Comparison of ENCODE assay signal across 8 mouse cellular contexts in the genomic region with DNA sequence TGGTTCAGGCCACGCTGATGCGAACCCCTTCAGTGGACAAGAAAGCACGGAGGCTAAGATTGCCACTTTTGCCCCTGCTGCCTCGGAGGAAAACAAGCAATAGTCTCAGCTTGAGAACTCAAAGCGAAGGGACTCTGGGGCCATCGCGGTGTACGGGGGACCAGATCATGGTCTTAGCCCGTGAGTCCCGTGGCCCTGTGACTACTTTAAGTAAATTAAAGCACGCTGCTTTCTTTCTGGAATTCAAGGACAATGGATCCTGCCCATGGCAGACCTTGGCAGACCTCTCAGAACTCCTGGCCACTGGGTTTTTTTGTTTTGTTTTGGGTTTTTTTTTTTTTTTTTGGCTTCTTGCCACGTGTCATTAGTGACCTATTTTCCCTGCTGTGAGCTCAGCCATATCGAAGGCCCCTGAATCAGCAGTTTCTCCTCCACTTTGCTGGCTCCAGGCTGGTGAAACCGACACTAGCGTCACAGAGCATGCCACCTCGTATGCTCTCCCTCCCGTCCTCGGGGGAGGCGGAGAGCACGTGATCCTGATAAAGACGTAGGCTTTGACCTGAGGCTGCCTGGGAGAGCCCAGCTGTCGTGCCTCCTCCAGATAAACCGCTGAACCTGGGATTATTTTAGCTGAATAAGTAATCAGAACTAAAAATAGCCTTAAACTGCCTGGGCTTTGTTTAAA.
DNase-seq lines count a peak whose midpoint lies in the region; ATAC-seq and TF ChIP-seq lines count a peak whose summit lies in the region.

No protein-coding gene starts in this region.

- H3K9ac ChIP-seq in hindbrain, embryonic 14.5 days, result 0 out of 2 replicates have a peak overlapping the region, but pooled peaks have one; percentile 21
- H3K9ac ChIP-seq in midbrain, embryonic 12.5 days (replicated peaks), result no peak overlapping the region

- peak overlapping the region; percentile 39 for H3K4me2 ChIP-seq in hindbrain, embryonic 14.5 days (replicated peaks)
- no peak overlapping the region; the same call in 1 of the 2 replicates for H3K4me2 ChIP-seq in midbrain, embryonic 12.5 days (replicated peaks)

- no peak overlapping the region for H3K4me3 ChIP-seq in brown adipose tissue, adult 24 weeks (ENCODE audit: insufficient read depth, low read depth, low read length)
- H3K4me3 ChIP-seq in hindbrain, embryonic 14.5 days (replicated peaks; ENCODE audit: low read length), result no peak overlapping the region
- H3K4me3 ChIP-seq in left cerebral cortex, adult 2 months, result peak overlapping the region; percentile 21; the same call in 1 of the 2 replicates
- H3K4me3 ChIP-seq in midbrain, embryonic 12.5 days, result no peak overlapping the region

- H3K9me3 ChIP-seq in hindbrain, embryonic 14.5 days (ENCODE audit: control insufficient read depth, low read length), result no peaks in the 10 kb centered on the region
- H3K9me3 ChIP-seq in midbrain, embryonic 12.5 days, result 0 out of 2 replicates have a peak, but pooled peaks cover 3% of the 10 kb centered on the region

- WGBS in hindbrain, embryonic 14.5 days, result 32% methylated on average over 23 of the region's 23 CpGs
- 48% methylated on average over 23 of the region's 23 CpGs for WGBS in midbrain, embryonic 12.5 days

- peaks cover 29% of the 10 kb centered on the region for H3K4me1 ChIP-seq in brown adipose tissue, adult 24 weeks (ENCODE audit: control insufficient read depth, insufficient read depth, insufficient read length, low read length)
- H3K4me1 ChIP-seq in hindbrain, embryonic 14.5 days (replicated peaks; ENCODE audit: control insufficient read depth, insufficient read depth, low read length), result peaks cover 5% of the 10 kb centered on the region; the same call in 1 of the 2 replicates
- H3K4me1 ChIP-seq in midbrain, embryonic 12.5 days, result peaks cover 4% of the 10 kb centered on the region; the same call in 1 of the 2 replicates

- no peaks in the 10 kb centered on the region for H3K36me3 ChIP-seq in hindbrain, embryonic 14.5 days (replicated peaks; ENCODE audit: control insufficient read depth, insufficient read depth)
- no peaks in the 10 kb centered on the region for H3K36me3 ChIP-seq in midbrain, embryonic 12.5 days

- no peaks in the 10 kb centered on the region for H3K27me3 ChIP-seq in hindbrain, embryonic 14.5 days (ENCODE audit: control insufficient read depth, insufficient read depth, low read length)
- H3K27me3 ChIP-seq in midbrain, embryonic 12.5 days, result no peaks in the 10 kb centered on the region

- peak; percentile 63 for ATAC-seq in frontal cortex, adult (ENCODE audit: low TSS enrichment)
- ATAC-seq in hindbrain, embryonic 14.5 days (ENCODE audit: low FRiP score), result peak; percentile 88
- peak; percentile 89 for ATAC-seq in midbrain, embryonic 12.5 days (ENCODE audit: low FRiP score, low read depth)

- DNase-seq in frontal cortex, postnatal 25 days (ENCODE audit: low spot score in 2 of 2), result no peak
- DNase-seq in gastrocnemius, adult 8-10 months (ENCODE audit: low spot score in 2 of 2), result peak; percentile 65 to 79
- DNase-seq in hindbrain, embryonic 14.5 days (ENCODE audit: low spot score), result peak; percentile 59
- peak in 1 of 2 experiments; percentile 27 for DNase-seq in left cerebral cortex, adult 2 months (ENCODE audit: extremely low spot score in 1 of 2, low spot score in 2 of 2)
- peak; percentile 33 to 47 for DNase-seq in thymus, adult 18-20 months

- intact Hi-C loops in left cerebral cortex, adult 2 months (cut with DNase I), result no loop called here

- TF ChIP-seq CTCF in left cerebral cortex, adult 2 months (IDR thresholded peaks at IDR 0.05), result no peak

- H3K27ac ChIP-seq in brown adipose tissue, adult 24 weeks (replicated peaks; ENCODE audit: low read depth, low read length), result peak overlapping the region; percentile 47
- H3K27ac ChIP-seq in hindbrain, embryonic 14.5 days, result peak overlapping the region; percentile 21; the same call in 1 of the 2 replicates
- 0 out of 2 replicates have a peak overlapping the region, but pooled peaks have one; percentile 41 for H3K27ac ChIP-seq in left cerebral cortex, adult 2 months
- peak overlapping the region; percentile 15 for H3K27ac ChIP-seq in midbrain, embryonic 12.5 days (replicated peaks)

Comparison
In these comparisons a context has a peak if more than half of its experiments do, and no peak if none do; other contexts are left out.
1. DNase-seq: peak in gastrocnemius, adult 8-10 months (2 of 2), hindbrain, embryonic 14.5 days (single experiment) and thymus, adult 18-20 months (2 of 2); none in frontal cortex, postnatal 25 days (0 of 2).
2. Peak in every context shown above with its lines, with median percentiles within 50 percentile points of each other: ATAC-seq and H3K27ac ChIP-seq.